Mouse (Mus musculus): ENCODE measurements around the gene Camk1d. TPM values are rescaled to one million over a fixed set of nuclear protein-coding genes. Genes with fewer than 3 reads are reported as not detected.

The Camk1d gene
- total RNA-seq, 1 experiment from 2014 or later, result 24.0 TPM

GRCm38 (mm10) chr2:5456108-5456507, 258.2 kb downstream of the Camk1d start:
- ATAC-seq (replicated peaks; ENCODE audit: insufficient number of reproducible peaks, low FRiP score, low TSS enrichment, poor library complexity, severe bottlenecking), result no peak

GRCm38 (mm10) chr2:5454830-5455229, 259.5 kb downstream of the Camk1d start:
- ATAC-seq (replicated peaks; ENCODE audit: insufficient number of reproducible peaks, low FRiP score, low TSS enrichment, poor library complexity, severe bottlenecking), result no peak

GRCm38 (mm10) chr2:5451654-5452053, 262.7 kb downstream of the Camk1d start:
- ATAC-seq (replicated peaks; ENCODE audit: insufficient number of reproducible peaks, low FRiP score, low TSS enrichment, poor library complexity, severe bottlenecking), result no peak

GRCm38 (mm10) chr2:5445357-5445756, 269.0 kb downstream of the Camk1d start:
- ATAC-seq (replicated peaks; ENCODE audit: insufficient number of reproducible peaks, low FRiP score, low TSS enrichment, poor library complexity, severe bottlenecking), result no peak

- ATAC-seq (replicated peaks; ENCODE audit: insufficient number of reproducible peaks, low FRiP score, low TSS enrichment, poor library complexity, severe bottlenecking), result no peak
These were observed 276.6 kb downstream of the Camk1d start for GRCm38 (mm10) chr2:5437690-5438089.

GRCm38 (mm10) chr2:5435587-5436253, 278.6 kb downstream of the Camk1d start:
- ATAC-seq (replicated peaks; ENCODE audit: insufficient number of reproducible peaks, low FRiP score, low TSS enrichment, poor library complexity, severe bottlenecking), result peak; percentile 53

GRCm38 (mm10) chr2:5431309-5431708, 283.0 kb downstream of the Camk1d start:
- peak; percentile 82 for ATAC-seq (replicated peaks; ENCODE audit: insufficient number of reproducible peaks, low FRiP score, low TSS enrichment, poor library complexity, severe bottlenecking)

GRCm38 (mm10) chr2:5429921-5430320, 284.4 kb downstream of the Camk1d start:
- ATAC-seq (replicated peaks; ENCODE audit: insufficient number of reproducible peaks, low FRiP score, low TSS enrichment, poor library complexity, severe bottlenecking), result no peak

GRCm38 (mm10) chr2:5426110-5426509, 288.2 kb downstream of the Camk1d start:
- no peak for ATAC-seq (replicated peaks; ENCODE audit: insufficient number of reproducible peaks, low FRiP score, low TSS enrichment, poor library complexity, severe bottlenecking)

GRCm38 (mm10) chr2:5425612-5426011, 288.7 kb downstream of the Camk1d start:
- ATAC-seq (replicated peaks; ENCODE audit: insufficient number of reproducible peaks, low FRiP score, low TSS enrichment, poor library complexity, severe bottlenecking), result no peak

GRCm38 (mm10) chr2:5420621-5421196, 293.6 kb downstream of the Camk1d start:
- ATAC-seq (replicated peaks; ENCODE audit: insufficient number of reproducible peaks, low FRiP score, low TSS enrichment, poor library complexity, severe bottlenecking), result no peak

GRCm38 (mm10) chr2:5418802-5419201, 295.5 kb downstream of the Camk1d start:
- ATAC-seq (replicated peaks; ENCODE audit: insufficient number of reproducible peaks, low FRiP score, low TSS enrichment, poor library complexity, severe bottlenecking), result no peak

GRCm38 (mm10) chr2:5417158-5418032, 296.9 kb downstream of the Camk1d start:
- peak; percentile 78 for ATAC-seq (replicated peaks; ENCODE audit: insufficient number of reproducible peaks, low FRiP score, low TSS enrichment, poor library complexity, severe bottlenecking)

- ATAC-seq (replicated peaks; ENCODE audit: insufficient number of reproducible peaks, low FRiP score, low TSS enrichment, poor library complexity, severe bottlenecking), result no peak
These were observed 302.5 kb downstream of the Camk1d start for GRCm38 (mm10) chr2:5411774-5412173.

GRCm38 (mm10) chr2:5403850-5404249, 310.5 kb downstream of the Camk1d start:
- ATAC-seq (replicated peaks; ENCODE audit: insufficient number of reproducible peaks, low FRiP score, low TSS enrichment, poor library complexity, severe bottlenecking), result no peak

GRCm38 (mm10) chr2:5402036-5402435, 312.3 kb downstream of the Camk1d start:
- ATAC-seq (replicated peaks; ENCODE audit: insufficient number of reproducible peaks, low FRiP score, low TSS enrichment, poor library complexity, severe bottlenecking), result no peak

- no peak for ATAC-seq (replicated peaks; ENCODE audit: insufficient number of reproducible peaks, low FRiP score, low TSS enrichment, poor library complexity, severe bottlenecking)
These were observed 315.8 kb downstream of the Camk1d start for GRCm38 (mm10) chr2:5398505-5398904.

- ATAC-seq (replicated peaks; ENCODE audit: insufficient number of reproducible peaks, low FRiP score, low TSS enrichment, poor library complexity, severe bottlenecking), result no peak
These were observed 316.3 kb downstream of the Camk1d start for GRCm38 (mm10) chr2:5398043-5398442.

- no peak for ATAC-seq (replicated peaks; ENCODE audit: insufficient number of reproducible peaks, low FRiP score, low TSS enrichment, poor library complexity, severe bottlenecking)
These were observed 316.8 kb downstream of the Camk1d start for GRCm38 (mm10) chr2:5397468-5397867.

GRCm38 (mm10) chr2:5396415-5396814, 317.9 kb downstream of the Camk1d start:
- ATAC-seq (replicated peaks; ENCODE audit: insufficient number of reproducible peaks, low FRiP score, low TSS enrichment, poor library complexity, severe bottlenecking), result no peak

Measured in monocyte, adult 5-6 weeks (primary cell).